Mouse (Mus musculus) liver, embryonic 16.5 days (tissue): Measurements from ENCODE around the gene Ccdc180. TPM values are rescaled to one million over a fixed set of nuclear protein-coding genes. Genes with fewer than 3 reads are reported as not detected.
A peak's percentile ranks its signal among the peaks of the same experiment; 100 is the strongest.

Experiments
- ATAC-seq: fragments of 200-750 bp; cut with Nextera tagmentation; 2 replicates; pipeline ENCODE4 v1.8.0; 2017; ENCODE audit warnings: low read depth, mild to moderate bottlenecking, moderate number of reproducible peaks, moderate library complexity
- H3K27ac ChIP-seq: fragments of 300-500 bp; sonication (generic); 2 replicates; pipeline ENCODE4 v1.5.1; 2014; ENCODE audit warnings: mild to moderate bottlenecking, low read length
- H3K27me3 ChIP-seq: fragments of 300-500 bp; sonication (generic); 2 replicates; pipeline ENCODE4 v1.6.1; 2014; ENCODE audit warnings: low read depth, low read length, mixed read lengths; ENCODE audit not compliant: control insufficient read depth, insufficient read depth
- H3K36me3 ChIP-seq: fragments of 300-500 bp; sonication (generic); 2 replicates; pipeline ENCODE4 v1.6.1; 2014; ENCODE audit warnings: mild to moderate bottlenecking; ENCODE audit not compliant: control insufficient read depth, insufficient read depth
- H3K4me1 ChIP-seq: fragments of 300-500 bp; sonication (generic); 2 replicates; pipeline ENCODE4 v1.6.1; 2014; ENCODE audit warnings: low read depth, low read length, mixed read lengths; ENCODE audit not compliant: control insufficient read depth
- H3K4me2 ChIP-seq: fragments of 300-500 bp; sonication (generic); 2 replicates; pipeline ENCODE4 v1.6.1; 2014; ENCODE audit warnings: low read depth, low read length, mixed read lengths
- H3K4me3 ChIP-seq: fragments of 300-500 bp; sonication (generic); 2 replicates; pipeline ENCODE4 v1.5.1; 2014; ENCODE audit warnings: low read depth, mild to moderate bottlenecking, low read length
- H3K9ac ChIP-seq: fragments of 300-500 bp; sonication (generic); 2 replicates; pipeline ENCODE4 v1.6.1; 2014; ENCODE audit warnings: low read depth, low read length
- H3K9me3 ChIP-seq: fragments of 300-500 bp; sonication (generic); replicated peaks from 2 replicates; pipeline ENCODE4 v1.6.1; 2016; ENCODE audit warnings: low read length; ENCODE audit not compliant: control insufficient read depth
- WGBS: fragments of 180-500 bp; shearing (Covaris S2); extraction: QIAGEN DNeasy Blood & Tissue Kit; methylation state at CpG from one replicate; pipeline ENCODE4 v1.1.7; 2014; ENCODE audit not compliant: insufficient replicate concordance; 5-methylcytosine and 5-hydroxymethylcytosine counted together
- polyA plus RNA-seq: library from polyadenylated mRNA; unstranded; fragments of >200 nt; fragmentation: Nextera tagmentation; extraction: Ambion mirVana; gene quantifications from 2 replicates; pipeline ENCODE4 v1.2.1, GENCODE M21; 2015

Gene Ccdc180
- polyA plus RNA-seq, 1 experiment from 2014 or later = 0.07 TPM

DNA sequence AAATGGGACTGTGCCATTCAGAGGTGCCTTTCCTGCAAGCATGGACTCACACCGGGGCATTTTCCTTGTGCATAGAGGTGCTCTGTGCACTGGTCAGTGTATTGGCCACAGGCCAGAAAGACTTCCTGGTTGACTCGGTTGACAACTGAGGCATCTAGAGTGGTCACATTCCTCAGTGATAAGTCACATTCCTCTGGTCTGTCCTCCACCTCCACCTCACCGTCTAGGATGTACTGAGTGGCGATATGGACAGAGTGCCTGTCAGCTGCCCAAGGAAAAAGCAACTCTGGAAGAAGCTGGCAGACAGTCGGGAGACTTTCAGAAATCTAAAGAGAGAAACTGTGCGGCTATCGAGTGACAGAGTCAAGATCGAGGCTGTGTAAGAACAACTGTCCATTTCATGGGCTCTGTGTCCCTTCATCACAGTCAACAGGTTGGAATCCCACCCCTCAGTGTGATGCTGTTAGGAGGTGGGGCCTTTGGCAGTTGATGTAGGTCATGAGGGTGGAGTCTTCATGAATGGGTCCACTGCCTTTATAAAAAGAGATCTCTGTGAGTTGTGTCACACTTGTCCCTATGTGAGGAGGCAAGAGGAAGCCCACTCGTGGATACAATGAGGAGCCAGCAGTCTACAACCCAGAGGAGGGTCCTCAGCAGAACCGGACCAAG, 74.8 kb downstream of the Ccdc180 start, which contains the start of gene Tdrd7:
TSS of gene Tdrd7 (plus strand) at position 564 of the 669 bp plus-strand sequence.
- Histone ChIP-seq H3K4me2 (peak within 1 kb of the TSS; percentile 29), H3K27me3 (no peaks in the 10 kb centered on the region), H3K4me1 (peaks cover 3% of the 10 kb centered on the region; the same call in 1 of the 2 replicates), H3K36me3 (no peaks in the 10 kb centered on the region), H3K9ac (no peak within 1 kb of the TSS), H3K9me3 (no peaks in the 10 kb centered on the region), H3K4me3 (no peak within 1 kb of the TSS), H3K27ac (peak within 1 kb of the TSS; percentile 71)
- WGBS = 62% methylated on average over 10 of the region's 10 CpGs
- ATAC-seq = no peak

DNA sequence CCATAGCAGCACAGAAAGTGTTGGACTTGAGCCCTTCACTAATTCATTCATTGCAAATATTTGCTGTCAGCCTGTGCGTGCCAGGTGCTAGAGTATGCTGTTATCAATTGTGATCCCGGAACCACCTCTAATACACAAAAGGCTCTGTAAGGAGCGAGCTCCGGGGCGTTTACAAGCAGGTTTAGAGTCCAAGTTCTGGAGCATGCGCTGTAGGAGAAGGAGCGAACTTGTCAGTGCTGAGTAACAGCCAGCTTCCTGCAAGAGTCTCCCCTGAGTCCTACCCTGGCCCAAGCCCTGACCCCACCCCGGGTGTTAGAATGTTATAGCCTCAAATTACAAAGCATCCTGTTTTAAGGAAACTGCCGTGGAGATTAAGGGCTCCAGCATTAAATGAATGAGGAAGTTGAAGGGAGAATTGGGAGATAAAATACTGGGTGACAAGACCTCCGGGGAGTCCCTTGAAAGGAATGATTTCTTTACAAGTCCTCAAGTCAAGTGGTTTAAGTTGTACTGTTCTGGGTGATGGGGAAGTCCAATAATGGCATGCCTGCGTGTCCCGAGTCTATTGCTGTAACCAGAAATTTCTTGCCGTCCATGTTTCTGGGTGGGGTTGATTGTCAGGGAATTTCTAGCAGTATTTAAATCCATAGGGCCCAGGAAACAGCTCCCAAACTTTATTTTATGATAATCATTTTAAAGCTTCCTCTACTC, 75.8 kb downstream of the Ccdc180 start:
- H3K9me3 ChIP-seq = no peaks in the 10 kb centered on the region
- no peaks in the 10 kb centered on the region for H3K36me3 ChIP-seq
- ATAC-seq = peak; percentile 66
- peaks cover 3% of the 10 kb centered on the region; the same call in 1 of the 2 replicates for H3K4me1 ChIP-seq
- no peaks in the 10 kb centered on the region for H3K27me3 ChIP-seq
- H3K27ac ChIP-seq = peak overlapping the region; percentile 71
- no peak overlapping the region for H3K9ac ChIP-seq
- 23% methylated on average over 13 of the region's 13 CpGs for whole genome bisulfite sequencing
- no peak overlapping the region for H3K4me3 ChIP-seq
- peak overlapping the region; percentile 29 for H3K4me2 ChIP-seq

- Histone ChIP-seq H3K4me1 (peaks cover 3% of the 10 kb centered on the region; the same call in 1 of the 2 replicates), H3K4me3 (no peak overlapping the region), H3K9ac (no peak overlapping the region), H3K4me2 (0 out of 2 replicates have a peak overlapping the region, but pooled peaks have one; percentile 29), H3K36me3 (no peaks in the 10 kb centered on the region), H3K27me3 (no peaks in the 10 kb centered on the region), H3K9me3 (no peaks in the 10 kb centered on the region), H3K27ac (peak overlapping the region; percentile 75)
- peak; percentile 59 for ATAC-seq
- WGBS = 25% methylated on average over 6 of the region's 6 CpGs
Observed at GRCm38 (mm10) chr4:45966716-45967115, 76.6 kb downstream of the Ccdc180 start.

- peaks cover 4% of the 10 kb centered on the region; the same call in 1 of the 2 replicates for H3K4me1 ChIP-seq
- no peaks in the 10 kb centered on the region for H3K9me3 ChIP-seq
- H3K4me3 ChIP-seq = no peak overlapping the region
- peak overlapping the region; percentile 75 for H3K27ac ChIP-seq
- H3K27me3 ChIP-seq = peaks cover 3% of the 10 kb centered on the region; the same call in 1 of the 2 replicates
- no peak overlapping the region for H3K9ac ChIP-seq
- H3K4me2 ChIP-seq = no peak overlapping the region
- ATAC-seq = no peak
- no peaks in the 10 kb centered on the region for H3K36me3 ChIP-seq
- 49% methylated on average over 9 of the region's 9 CpGs for WGBS
Observed at GRCm38 (mm10) chr4:45967479-45968341, 77.6 kb downstream of the Ccdc180 start.

DNA sequence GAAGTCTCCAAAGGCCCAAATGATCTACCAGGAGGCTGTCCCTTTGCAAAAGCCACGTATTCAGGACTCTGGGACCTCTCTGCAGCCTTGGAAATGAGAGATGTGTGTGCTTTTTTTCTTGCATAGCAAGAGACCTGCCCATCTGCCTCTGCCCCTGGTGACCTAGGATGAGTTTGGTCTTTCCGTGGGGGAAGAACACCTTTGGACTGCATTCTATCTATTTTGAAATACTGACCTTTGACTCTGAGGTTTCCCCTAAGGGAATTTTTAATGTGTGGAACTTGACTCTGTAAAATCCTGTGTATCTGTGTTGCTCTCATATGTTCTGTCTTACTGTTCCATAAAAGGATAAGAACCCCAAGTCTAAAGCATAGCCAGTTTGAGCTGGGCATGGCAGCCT, 78.9 kb downstream of the Ccdc180 start:
- H3K4me1 ChIP-seq = peaks cover 9% of the 10 kb centered on the region
- no peaks in the 10 kb centered on the region for H3K36me3 ChIP-seq
- H3K4me2 ChIP-seq = no peak overlapping the region
- peaks cover 12% of the 10 kb centered on the region for H3K27me3 ChIP-seq
- 49% methylated on average over 2 of the region's 2 CpGs for WGBS
- H3K9me3 ChIP-seq = no peaks in the 10 kb centered on the region
- no peak overlapping the region for H3K4me3 ChIP-seq
- H3K27ac ChIP-seq = peak overlapping the region; percentile 55
- H3K9ac ChIP-seq = no peak overlapping the region
- ATAC-seq = no peak

GRCm38 (mm10) chr4:45970048-45970560, 80.0 kb downstream of the Ccdc180 start:
- Histone ChIP-seq H3K9me3 (no peaks in the 10 kb centered on the region), H3K27ac (no peak overlapping the region), H3K4me2 (no peak overlapping the region), H3K4me3 (no peak overlapping the region), H3K27me3 (peaks cover 15% of the 10 kb centered on the region), H3K9ac (no peak overlapping the region), H3K36me3 (no peaks in the 10 kb centered on the region), H3K4me1 (peaks cover 9% of the 10 kb centered on the region)
- 43% methylated on average over 7 of the region's 7 CpGs for WGBS
- ATAC-seq = no peak

- Histone ChIP-seq H3K4me3 (peak overlapping the region; percentile 80), H3K9ac (peak overlapping the region; percentile 76), H3K36me3 (no peaks in the 10 kb centered on the region), H3K27ac (0 out of 2 replicates have a peak overlapping the region, but pooled peaks have one; percentile 31), H3K9me3 (no peaks in the 10 kb centered on the region), H3K27me3 (peaks cover 15% of the 10 kb centered on the region), H3K4me1 (peaks cover 9% of the 10 kb centered on the region), H3K4me2 (peak overlapping the region; percentile 93)
- WGBS = 3% methylated on average over 50 of the region's 51 CpGs
- ATAC-seq = peak; percentile 94
Observed at GRCm38 (mm10) chr4:45971806-45972447, 81.8 kb downstream of the Ccdc180 start.

DNA sequence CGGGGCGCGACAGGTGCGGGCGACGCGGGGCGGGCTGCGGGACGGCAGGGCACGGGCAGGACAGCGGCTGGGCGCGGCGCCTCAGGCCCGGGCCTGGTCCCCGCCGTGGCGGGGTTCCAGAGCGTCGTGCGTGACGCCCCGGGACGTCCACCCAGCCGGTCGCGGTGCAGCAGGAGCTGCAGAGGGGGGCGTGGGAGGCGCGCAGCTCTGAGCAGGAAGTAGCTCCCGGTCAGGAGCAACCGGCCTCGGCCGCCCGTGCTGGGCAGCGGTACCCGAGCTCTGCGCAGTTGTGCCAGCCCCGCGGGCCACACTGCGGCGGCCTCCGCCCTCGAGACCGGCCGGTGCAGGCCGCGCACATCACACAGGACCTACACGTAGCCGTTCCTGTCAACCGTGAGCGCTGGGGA, 82.3 kb downstream of the Ccdc180 start:
- no peaks in the 10 kb centered on the region for H3K9me3 ChIP-seq
- H3K4me1 ChIP-seq = peaks cover 9% of the 10 kb centered on the region
- peak overlapping the region; percentile 80 for H3K4me3 ChIP-seq
- H3K27ac ChIP-seq = 0 out of 2 replicates have a peak overlapping the region, but pooled peaks have one; percentile 31
- WGBS = under 1% methylated on average over 42 of the region's 53 CpGs
- peak overlapping the region; percentile 93 for H3K4me2 ChIP-seq
- no peaks in the 10 kb centered on the region for H3K36me3 ChIP-seq
- ATAC-seq = peak; percentile 64
- peaks cover 15% of the 10 kb centered on the region for H3K27me3 ChIP-seq
- peak overlapping the region; percentile 76 for H3K9ac ChIP-seq
